ENCODE assay signal across 23 mouse cellular contexts in the genomic region with DNA sequence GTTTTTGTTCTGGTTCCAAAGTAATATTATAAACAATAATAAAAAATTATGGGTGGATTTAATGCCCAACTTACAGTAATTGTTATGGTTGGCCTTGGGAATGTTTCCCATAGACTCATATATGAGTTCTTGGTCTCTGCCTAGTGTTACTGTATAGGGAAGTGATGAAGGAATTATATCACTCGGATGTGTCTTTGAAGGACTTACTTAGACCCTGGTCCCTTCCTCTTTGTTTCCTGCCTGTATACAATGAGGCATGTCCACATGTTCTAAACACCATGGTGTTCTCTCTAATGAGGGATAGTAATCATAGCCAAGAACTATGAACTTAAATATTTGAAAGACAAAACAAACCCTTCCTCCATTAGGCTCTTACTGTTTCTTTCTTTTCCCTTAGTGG.
A peak's percentile ranks its signal among the peaks of the same experiment; 100 is the strongest.
DNase-seq lines count a peak whose midpoint lies in the region; ATAC-seq and TF ChIP-seq lines count a peak whose summit lies in the region.
"Had no signal": no experiment of that assay in that cellular context is flagged by ENCODE, and none has a peak within 500 bp of the region (broad histone marks: within the 10 kb centered on the region; RNA-seq: fewer than 3 reads in every experiment).

No protein-coding gene starts in this region.

- TF ChIP-seq POLR2A in kidney, adult 2 months (IDR thresholded peaks at IDR 0.05; ENCODE audit: low read depth, low read length), result no peak
- TF ChIP-seq POLR2A in limb, embryonic 14.5 days (IDR thresholded peaks at IDR 0.05; ENCODE audit: borderline replicate concordance, extremely low read depth, insufficient read depth, insufficient read length), result no peak

- no peak overlapping the region for H3K4me3 ChIP-seq in kidney, embryonic 15.5 days (replicated peaks)
- no peak overlapping the region for H3K4me3 ChIP-seq in kidney, adult 2 months (ENCODE audit: insufficient read depth, low read depth, low read length)
- H3K4me3 ChIP-seq in limb, embryonic 14.5 days (replicated peaks; ENCODE audit: low read length), result no peak overlapping the region
- H3K4me3 ChIP-seq in limb, embryonic 10.5 days, result no peak overlapping the region
- no peak overlapping the region for H3K4me3 ChIP-seq in lung, embryonic 15.5 days
- H3K4me3 ChIP-seq: embryonic facial prominence, embryonic 10.5 days; embryonic facial prominence, embryonic 12.5 days; forebrain, embryonic 13.5 days; forebrain, embryonic 15.5 days had no signal

- DNase-seq in kidney, adult 2 months, result no peak
- DNase-seq in limb, embryonic 14.5 days (ENCODE audit: low spot score), result no peak
- no peak for DNase-seq in limb, embryonic 10.5 days (ENCODE audit: low spot score)
- no peak for DNase-seq in lung, postnatal 10 days
- DNase-seq: adrenal gland, adult 8-10 months; adrenal gland, postnatal 14 days; adrenal gland, postnatal 36 days; B cell, adult 2 months; cerebellum, adult 11-12 months; cerebellum, adult 9-10 months; cerebellum, postnatal 10 days; cerebellum, postnatal 25 days had no signal

- H3K27me3 ChIP-seq in kidney, embryonic 15.5 days, result no peaks in the 10 kb centered on the region
- H3K27me3 ChIP-seq in kidney, adult 2 months (replicated peaks; ENCODE audit: control insufficient read depth, insufficient read depth, low read length), result no peaks in the 10 kb centered on the region
- no peaks in the 10 kb centered on the region for H3K27me3 ChIP-seq in limb, embryonic 14.5 days (ENCODE audit: control insufficient read depth, insufficient read depth, low read length)
- H3K27me3 ChIP-seq in limb, embryonic 10.5 days (ENCODE audit: low read depth, poor library complexity, severe bottlenecking), result no peaks in the 10 kb centered on the region
- no peaks in the 10 kb centered on the region for H3K27me3 ChIP-seq in lung, embryonic 15.5 days
- H3K27me3 ChIP-seq: CH12.LX; embryonic facial prominence, embryonic 12.5 days; forebrain, embryonic 13.5 days; forebrain, embryonic 15.5 days had no signal

- no peaks in the 10 kb centered on the region for H3K36me3 ChIP-seq in kidney, embryonic 15.5 days
- no peaks in the 10 kb centered on the region for H3K36me3 ChIP-seq in kidney, adult 2 months (ENCODE audit: control insufficient read depth, insufficient read depth, low read length)
- H3K36me3 ChIP-seq in limb, embryonic 14.5 days (ENCODE audit: control insufficient read depth, insufficient read depth, low read length), result no peaks in the 10 kb centered on the region
- no peaks in the 10 kb centered on the region for H3K36me3 ChIP-seq in limb, embryonic 10.5 days
- H3K36me3 ChIP-seq in lung, embryonic 15.5 days, result no peaks in the 10 kb centered on the region
- H3K36me3 ChIP-seq: embryonic facial prominence, embryonic 10.5 days; embryonic facial prominence, embryonic 12.5 days; forebrain, embryonic 15.5 days; G1E had no signal

- H3K4me1 ChIP-seq in kidney, embryonic 15.5 days, result no peaks in the 10 kb centered on the region
- H3K4me1 ChIP-seq in kidney, adult 2 months (ENCODE audit: control insufficient read depth, insufficient read depth, low read length), result peaks cover 3% of the 10 kb centered on the region
- no peaks in the 10 kb centered on the region for H3K4me1 ChIP-seq in limb, embryonic 14.5 days (ENCODE audit: control insufficient read depth, insufficient read depth, low read length)
- no peaks in the 10 kb centered on the region for H3K4me1 ChIP-seq in limb, embryonic 10.5 days
- H3K4me1 ChIP-seq in lung, embryonic 15.5 days, result 0 out of 2 replicates have a peak, but pooled peaks cover 3% of the 10 kb centered on the region
- H3K4me1 ChIP-seq: embryonic facial prominence, embryonic 10.5 days; embryonic facial prominence, embryonic 12.5 days; forebrain, embryonic 13.5 days; forebrain, embryonic 15.5 days had no signal

- no peak overlapping the region for H3K27ac ChIP-seq in kidney, embryonic 15.5 days
- H3K27ac ChIP-seq in kidney, adult 2 months (ENCODE audit: insufficient read depth, low read depth, low read length), result no peak overlapping the region
- H3K27ac ChIP-seq in limb, embryonic 14.5 days (replicated peaks; ENCODE audit: low read depth, low read length), result no peak overlapping the region
- H3K27ac ChIP-seq in limb, embryonic 10.5 days, result no peak overlapping the region
- no peak overlapping the region for H3K27ac ChIP-seq in lung, embryonic 15.5 days
- H3K27ac ChIP-seq: embryonic facial prominence, embryonic 10.5 days; embryonic facial prominence, embryonic 12.5 days; forebrain, embryonic 13.5 days; forebrain, embryonic 15.5 days had no signal

- WGBS in kidney, embryonic 15.5 days, result 70% methylated on average over 1 of the region's 1 CpGs
- WGBS in kidney, adult 2 months, result 89% methylated on average over 1 of the region's 1 CpGs
- 68% methylated on average over 1 of the region's 1 CpGs for WGBS in limb, embryonic 14.5 days
- WGBS in limb, embryonic 10.5 days, result 97% methylated on average over 1 of the region's 1 CpGs
- WGBS in lung, embryonic 15.5 days, result 66% methylated on average over 1 of the region's 1 CpGs

- H3K9ac ChIP-seq in kidney, embryonic 15.5 days, result no peak overlapping the region
- no peak overlapping the region for H3K9ac ChIP-seq in limb, embryonic 14.5 days (ENCODE audit: low read depth, low read length, severe bottlenecking)
- no peak overlapping the region for H3K9ac ChIP-seq in lung, embryonic 15.5 days
- H3K9ac ChIP-seq: embryonic facial prominence, embryonic 12.5 days; forebrain, embryonic 13.5 days; forebrain, embryonic 15.5 days had no signal

- no peak overlapping the region for H3K4me2 ChIP-seq in kidney, embryonic 15.5 days
- no peak overlapping the region for H3K4me2 ChIP-seq in limb, embryonic 14.5 days (replicated peaks; ENCODE audit: low read depth, low read length, severe bottlenecking)
- H3K4me2 ChIP-seq in lung, embryonic 15.5 days, result no peak overlapping the region
- H3K4me2 ChIP-seq: embryonic facial prominence, embryonic 12.5 days; forebrain, embryonic 13.5 days; forebrain, embryonic 15.5 days had no signal

- H3K9me3 ChIP-seq in kidney, embryonic 15.5 days (replicated peaks), result no peaks in the 10 kb centered on the region
- no peaks in the 10 kb centered on the region for H3K9me3 ChIP-seq in limb, embryonic 14.5 days (ENCODE audit: control insufficient read depth, low read length)
- H3K9me3 ChIP-seq in limb, embryonic 10.5 days (replicated peaks), result no peaks in the 10 kb centered on the region
- no peaks in the 10 kb centered on the region for H3K9me3 ChIP-seq in lung, embryonic 15.5 days
- H3K9me3 ChIP-seq: embryonic facial prominence, embryonic 10.5 days; embryonic facial prominence, embryonic 12.5 days; forebrain, embryonic 13.5 days; forebrain, embryonic 15.5 days; G1E had no signal

- no peak for TF ChIP-seq CTCF in kidney, adult 2 months (conservative IDR thresholded peaks at IDR 0.05; ENCODE audit: insufficient read depth, insufficient read length, low read depth, low read length)

- ATAC-seq in kidney, embryonic 15.5 days (replicated peaks; ENCODE audit: low FRiP score), result 0 out of 2 replicates have a peak, but pooled peaks have one; percentile 33
- 0 out of 2 replicates have a peak, but pooled peaks have one; percentile 30 for ATAC-seq in limb, embryonic 14.5 days (ENCODE audit: low FRiP score, low read depth)
- ATAC-seq in lung, embryonic 15.5 days (ENCODE audit: borderline replicate concordance, extremely low read depth, low FRiP score, low TSS enrichment), result peak; percentile 57; the same call in 1 of the 2 replicates
- ATAC-seq: activated CD4-positive, CD25-positive, alpha-beta regulatory T cell, adult 4 months; CD4-positive, CD25-positive, alpha-beta regulatory T cell, adult 4 months; forebrain, embryonic 13.5 days; forebrain, embryonic 15.5 days; Patski had no signal
